Mouse (Mus musculus) hindbrain, embryonic 15.5 days (tissue): Measurements from ENCODE around the gene Pigyl. TPM values are rescaled to one million over a fixed set of nuclear protein-coding genes. Genes with fewer than 3 reads are reported as not detected.

ENCODE experiments used
- ATAC-seq: fragments of 200-750 bp; cut with Nextera tagmentation; 2 replicates; pipeline ENCODE4 v1.8.0; 2017; ENCODE audit warnings: low read depth, moderate number of reproducible peaks, moderate TSS enrichment; ENCODE audit not compliant: low FRiP score
- H3K27ac ChIP-seq: fragments of 300-500 bp; sonication (generic); replicated peaks from 2 replicates; pipeline ENCODE4 v1.5.1; 2015; ENCODE audit warnings: mild to moderate bottlenecking, inconsistent platforms
- H3K27me3 ChIP-seq: fragments of 300-500 bp; sonication (generic); 2 replicates; pipeline ENCODE4 v1.6.1; 2015; ENCODE audit warnings: control low read depth, inconsistent platforms
- H3K36me3 ChIP-seq: fragments of 300-500 bp; sonication (generic); 2 replicates; pipeline ENCODE4 v1.6.1; 2015; ENCODE audit warnings: control low read depth, inconsistent platforms
- H3K4me1 ChIP-seq: fragments of 300-500 bp; sonication (generic); replicated peaks from 2 replicates; pipeline ENCODE4 v1.6.1; 2015; ENCODE audit warnings: control low read depth, inconsistent platforms
- H3K4me2 ChIP-seq: fragments of 300-500 bp; sonication (generic); 2 replicates; pipeline ENCODE4 v1.6.1; 2015; ENCODE audit warnings: moderate library complexity, mild to moderate bottlenecking, inconsistent platforms
- H3K4me3 ChIP-seq: fragments of 300-500 bp; sonication (generic); 2 replicates; pipeline ENCODE4 v1.5.1; 2015; ENCODE audit warnings: mild to moderate bottlenecking, inconsistent platforms
- H3K9ac ChIP-seq: fragments of 300-500 bp; sonication (generic); 2 replicates; pipeline ENCODE4 v1.6.1; 2015; ENCODE audit warnings: inconsistent platforms
- H3K9me3 ChIP-seq: fragments of 300-500 bp; sonication (generic); 2 replicates; pipeline ENCODE4 v1.6.1; 2016; ENCODE audit warnings: control low read depth, inconsistent platforms
- WGBS: fragments of 180-500 bp; shearing (Covaris S2); methylation state at CpG from one replicate; pipeline ENCODE4 v1.1.7; 2015; 5-methylcytosine and 5-hydroxymethylcytosine counted together
- polyA plus RNA-seq: library from polyadenylated mRNA; unstranded; fragments of >200 nt; fragmentation: Nextera tagmentation; extraction: Ambion mirVana; gene quantifications from 2 replicates; pipeline ENCODE4 v1.2.1, GENCODE M21; 2015

Pigyl gene
- 85.3 and 86.0 TPM in 2 replicates for polyA plus RNA-seq

- Histone ChIP-seq H3K4me2 (peak within 1 kb of the TSS; percentile 60), H3K27me3 (no peaks in the 10 kb centered on the region), H3K9me3 (no peaks in the 10 kb centered on the region), H3K9ac (peak within 1 kb of the TSS; percentile 83), H3K4me3 (peak within 1 kb of the TSS; percentile 74), H3K27ac (peak within 1 kb of the TSS; percentile 95), H3K4me1 (peaks cover 19% of the 10 kb centered on the region), H3K36me3 (no peaks in the 10 kb centered on the region)
- WGBS = under 1% methylated on average over 65 of the region's 65 CpGs
- peak; percentile 98 for ATAC-seq
Measured at GRCm38 (mm10) chr9:22156497-22157245, at the start of gene Pigyl. Gene Pigyl, plus strand, starts transcription at chr9:22156846.

GRCm38 (mm10) chr9:22108194-22108593, 48.5 kb upstream of the Pigyl start:
- Histone ChIP-seq H3K27ac (no peak overlapping the region), H3K27me3 (no peaks in the 10 kb centered on the region), H3K4me3 (no peak overlapping the region), H3K4me2 (no peak overlapping the region), H3K9me3 (no peaks in the 10 kb centered on the region), H3K36me3 (peaks cover 18% of the 10 kb centered on the region), H3K9ac (no peak overlapping the region), H3K4me1 (no peaks in the 10 kb centered on the region)
- ATAC-seq = peak; percentile 12; the same call in 1 of the 2 replicates
- WGBS = 95% methylated on average over 9 of the region's 9 CpGs

- Histone ChIP-seq H3K9me3 (no peaks in the 10 kb centered on the region), H3K4me3 (peak overlapping the region; percentile 52), H3K36me3 (peaks cover 21% of the 10 kb centered on the region), H3K4me1 (peaks cover 23% of the 10 kb centered on the region), H3K9ac (peak overlapping the region; percentile 62; the same call in 1 of the 2 replicates), H3K27ac (no peak overlapping the region), H3K4me2 (peak overlapping the region; percentile 77), H3K27me3 (no peaks in the 10 kb centered on the region)
- 80% methylated on average over 4 of the region's 4 CpGs for WGBS
- no peak for ATAC-seq
Measured at GRCm38 (mm10) chr9:22115635-22116034, 41.0 kb upstream of the Pigyl start.

GRCm38 (mm10) chr9:22116086-22116485, 40.6 kb upstream of the Pigyl start:
- Histone ChIP-seq H3K4me1 (peaks cover 23% of the 10 kb centered on the region), H3K27me3 (no peaks in the 10 kb centered on the region), H3K36me3 (peaks cover 18% of the 10 kb centered on the region), H3K27ac (no peak overlapping the region), H3K9ac (peak overlapping the region; percentile 62), H3K4me2 (peak overlapping the region; percentile 77), H3K9me3 (no peaks in the 10 kb centered on the region), H3K4me3 (peak overlapping the region; percentile 52)
- 11% methylated on average over 15 of the region's 15 CpGs for WGBS
- no peak for ATAC-seq

GRCm38 (mm10) chr9:22116740-22117426, 39.8 kb upstream of the Pigyl start, which contains the start of gene Elof1:
Gene Elof1, minus strand, starts transcription at chr9:22117172.
- H3K4me1 ChIP-seq = peaks cover 23% of the 10 kb centered on the region
- H3K9me3 ChIP-seq = no peaks in the 10 kb centered on the region
- H3K4me3 ChIP-seq = peak within 1 kb of the TSS; percentile 52
- peak within 1 kb of the TSS; percentile 78 for H3K27ac ChIP-seq
- peaks cover 16% of the 10 kb centered on the region for H3K36me3 ChIP-seq
- H3K4me2 ChIP-seq = peak within 1 kb of the TSS; percentile 77
- no peaks in the 10 kb centered on the region for H3K27me3 ChIP-seq
- ATAC-seq = peak; percentile 97
- WGBS = under 1% methylated on average over 44 of the region's 52 CpGs
- H3K9ac ChIP-seq = peak within 1 kb of the TSS; percentile 62

- H3K4me3 ChIP-seq = peak overlapping the region; percentile 52
- peaks cover 6% of the 10 kb centered on the region; the same call in 1 of the 2 replicates for H3K36me3 ChIP-seq
- H3K27me3 ChIP-seq = no peaks in the 10 kb centered on the region
- no peaks in the 10 kb centered on the region for H3K9me3 ChIP-seq
- peaks cover 23% of the 10 kb centered on the region for H3K4me1 ChIP-seq
- peak overlapping the region; percentile 60 for H3K9ac ChIP-seq
- H3K4me2 ChIP-seq = peak overlapping the region; percentile 77
- no peak for ATAC-seq
- 45% methylated on average over 10 of the region's 10 CpGs for WGBS
- H3K27ac ChIP-seq = 0 out of 2 replicates have a peak overlapping the region, but pooled peaks have one; percentile 78
Measured at GRCm38 (mm10) chr9:22117754-22118456, 38.7 kb upstream of the Pigyl start.

GRCm38 (mm10) chr9:22119543-22119942, 37.1 kb upstream of the Pigyl start:
- Histone ChIP-seq H3K27ac (no peak overlapping the region), H3K4me1 (peaks cover 22% of the 10 kb centered on the region), H3K4me3 (no peak overlapping the region), H3K9ac (no peak overlapping the region), H3K36me3 (no peaks in the 10 kb centered on the region), H3K4me2 (no peak overlapping the region), H3K27me3 (no peaks in the 10 kb centered on the region), H3K9me3 (no peaks in the 10 kb centered on the region)
- no peak for ATAC-seq
- 89% methylated on average over 4 of the region's 4 CpGs for WGBS

GRCm38 (mm10) chr9:22121545-22121944, 35.1 kb upstream of the Pigyl start:
- no peaks in the 10 kb centered on the region for H3K36me3 ChIP-seq
- H3K9ac ChIP-seq = no peak overlapping the region
- H3K4me1 ChIP-seq = peaks cover 8% of the 10 kb centered on the region
- no peaks in the 10 kb centered on the region for H3K9me3 ChIP-seq
- H3K4me3 ChIP-seq = no peak overlapping the region
- no peak overlapping the region for H3K4me2 ChIP-seq
- no peak overlapping the region for H3K27ac ChIP-seq
- ATAC-seq = no peak
- H3K27me3 ChIP-seq = no peaks in the 10 kb centered on the region

GRCm38 (mm10) chr9:22122005-22122404, 34.6 kb upstream of the Pigyl start:
- H3K4me2 ChIP-seq = no peak overlapping the region
- no peaks in the 10 kb centered on the region for H3K9me3 ChIP-seq
- H3K27ac ChIP-seq = no peak overlapping the region
- H3K4me3 ChIP-seq = no peak overlapping the region
- H3K36me3 ChIP-seq = no peaks in the 10 kb centered on the region
- WGBS = 88% methylated on average over 3 of the region's 3 CpGs
- no peak overlapping the region for H3K9ac ChIP-seq
- no peak for ATAC-seq
- H3K27me3 ChIP-seq = no peaks in the 10 kb centered on the region
- H3K4me1 ChIP-seq = peaks cover 8% of the 10 kb centered on the region

GRCm38 (mm10) chr9:22123069-22123609, 33.5 kb upstream of the Pigyl start:
- Histone ChIP-seq H3K9ac (no peak overlapping the region), H3K4me3 (no peak overlapping the region), H3K36me3 (no peaks in the 10 kb centered on the region), H3K9me3 (no peaks in the 10 kb centered on the region), H3K4me2 (no peak overlapping the region), H3K27ac (no peak overlapping the region), H3K4me1 (no peaks in the 10 kb centered on the region), H3K27me3 (no peaks in the 10 kb centered on the region)
- 86% methylated on average over 7 of the region's 7 CpGs for WGBS
- ATAC-seq = no peak

- no peaks in the 10 kb centered on the region for H3K9me3 ChIP-seq
- no peaks in the 10 kb centered on the region for H3K4me1 ChIP-seq
- no peak overlapping the region for H3K4me3 ChIP-seq
- 94% methylated on average over 3 of the region's 3 CpGs for WGBS
- H3K36me3 ChIP-seq = no peaks in the 10 kb centered on the region
- no peak for ATAC-seq
- no peak overlapping the region for H3K4me2 ChIP-seq
- H3K9ac ChIP-seq = no peak overlapping the region
- no peaks in the 10 kb centered on the region for H3K27me3 ChIP-seq
- no peak overlapping the region for H3K27ac ChIP-seq
Measured at GRCm38 (mm10) chr9:22124169-22124568, 32.5 kb upstream of the Pigyl start.
